Mouse (Mus musculus) hematopoietic multipotent progenitor cell, adult 10-12 weeks (in vitro differentiated cells): ENCODE results near the gene Jph3. TPM values are rescaled to one million over a fixed set of nuclear protein-coding genes. Genes with fewer than 3 reads are reported as not detected.

Experiments
- polyA plus RNA-seq: library from polyadenylated mRNA; stranded (reverse); fragments of >175 nt; gene quantifications from 2 replicates; pipeline ENCODE4 v1.2.3, GENCODE M21; 2012; ENCODE audit warnings: low replicate concordance

The Jph3 gene
- 0.05 TPM in 1 of 2 replicates, not detected in the other for polyA plus RNA-seq

DNA sequence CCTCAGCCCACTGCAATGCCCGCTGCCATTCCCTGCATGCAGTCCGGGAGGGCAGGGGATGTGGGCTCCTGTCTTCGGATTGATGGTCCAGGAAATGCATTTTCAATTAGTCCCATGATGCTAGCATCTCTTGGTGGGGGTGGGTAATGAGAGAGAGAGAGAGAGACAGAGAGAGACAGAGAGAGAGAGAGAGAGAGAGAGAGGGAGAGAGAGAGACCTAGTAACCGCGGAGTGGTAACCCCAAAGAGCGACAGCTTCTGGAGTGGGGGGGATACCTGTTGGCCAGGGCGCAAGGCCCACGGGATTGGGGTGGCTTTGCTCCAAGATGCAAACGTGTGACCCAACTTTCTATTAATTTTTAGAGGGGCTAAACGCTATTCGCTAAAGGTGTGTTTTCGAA is at the start of gene Jph3:
Gene Jph3, plus strand, starts transcription at position 301 of the 400 bp plus-strand sequence.

GRCm38 (mm10) chr8:121829048-121829776 is 99.8 kb downstream of the Jph3 start, which contains the start of gene Klhdc4:
TSS of gene Klhdc4 (minus strand) at chr8:121829569.

Other genes starting within 250 kb of the Jph3 start
- gene 1700018B08Rik, start 185.3 kb upstream of the Jph3 start, polyA plus RNA-seq = not detected in 2 replicates
- 20.7 and 51.6 TPM in 2 replicates for gene Fbxo31, start 150.8 kb upstream of the Jph3 start, polyA plus RNA-seq
- 33.0 and 79.2 TPM in 2 replicates for gene Map1lc3b, start 139.3 kb upstream of the Jph3 start, polyA plus RNA-seq
- gene Zcchc14, start 76.7 kb upstream of the Jph3 start, polyA plus RNA-seq = 1.00 and 1.0 TPM in 2 replicates
- 22.1 and 22.2 TPM in 2 replicates for gene Klhdc4, start 99.9 kb downstream of the Jph3 start, polyA plus RNA-seq
- gene Slc7a5, start 178.1 kb downstream of the Jph3 start, polyA plus RNA-seq = 13.2 and 40.4 TPM in 2 replicates
- gene Car5a, start 215.3 kb downstream of the Jph3 start, polyA plus RNA-seq = 0.11 TPM in 1 of 2 replicates, not detected in the other
- 53.6 and 55.9 TPM in 2 replicates for gene Banp, start 220.1 kb downstream of the Jph3 start, polyA plus RNA-seq